Mouse (Mus musculus) natural killer cell, adult 2 months (primary cell): ENCODE data around the gene Casz1.

Experiments used
- DNase-seq, 2 experiments: peaks; one replicate each; pipeline ENCODE4 v3.0.0; 2022; ENCODE audit warnings: low spot score in 2 of 2

Gene Casz1

GRCm38 (mm10) chr4:148908214-148908681 lies 104.0 kb downstream of the Casz1 start:
- peak in 1 of 2 experiments; percentile 13 for DNase-seq

- DNase-seq: no peak
These were observed 104.7 kb downstream of the Casz1 start for GRCm38 (mm10) chr4:148908760-148909510.

GRCm38 (mm10) chr4:148909566-148909965 lies 105.3 kb downstream of the Casz1 start:
- no peak for DNase-seq

DNA sequence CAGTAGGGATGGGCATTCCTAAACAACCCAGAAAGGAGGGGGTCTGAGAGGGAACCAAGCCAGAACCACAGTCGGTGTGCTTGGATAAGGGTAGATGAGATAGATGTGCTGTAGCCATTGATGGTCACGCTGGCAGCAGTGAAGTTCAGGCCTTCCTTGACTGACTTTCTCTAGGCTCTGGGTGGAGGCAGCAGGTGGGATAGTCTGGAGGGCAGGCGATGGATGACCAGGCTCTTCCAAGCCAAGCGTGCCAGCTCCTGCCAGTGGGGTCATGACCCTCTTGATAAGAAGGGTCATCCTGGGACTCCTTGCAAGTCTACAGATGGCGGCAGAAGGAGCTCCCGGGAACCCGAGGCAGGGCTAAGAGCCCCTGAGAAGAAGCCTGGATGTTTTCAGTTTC lies 107.9 kb downstream of the Casz1 start:
- no peak for DNase-seq

- no peak for DNase-seq
These were observed 108.8 kb downstream of the Casz1 start for GRCm38 (mm10) chr4:148912826-148913590.

DNA sequence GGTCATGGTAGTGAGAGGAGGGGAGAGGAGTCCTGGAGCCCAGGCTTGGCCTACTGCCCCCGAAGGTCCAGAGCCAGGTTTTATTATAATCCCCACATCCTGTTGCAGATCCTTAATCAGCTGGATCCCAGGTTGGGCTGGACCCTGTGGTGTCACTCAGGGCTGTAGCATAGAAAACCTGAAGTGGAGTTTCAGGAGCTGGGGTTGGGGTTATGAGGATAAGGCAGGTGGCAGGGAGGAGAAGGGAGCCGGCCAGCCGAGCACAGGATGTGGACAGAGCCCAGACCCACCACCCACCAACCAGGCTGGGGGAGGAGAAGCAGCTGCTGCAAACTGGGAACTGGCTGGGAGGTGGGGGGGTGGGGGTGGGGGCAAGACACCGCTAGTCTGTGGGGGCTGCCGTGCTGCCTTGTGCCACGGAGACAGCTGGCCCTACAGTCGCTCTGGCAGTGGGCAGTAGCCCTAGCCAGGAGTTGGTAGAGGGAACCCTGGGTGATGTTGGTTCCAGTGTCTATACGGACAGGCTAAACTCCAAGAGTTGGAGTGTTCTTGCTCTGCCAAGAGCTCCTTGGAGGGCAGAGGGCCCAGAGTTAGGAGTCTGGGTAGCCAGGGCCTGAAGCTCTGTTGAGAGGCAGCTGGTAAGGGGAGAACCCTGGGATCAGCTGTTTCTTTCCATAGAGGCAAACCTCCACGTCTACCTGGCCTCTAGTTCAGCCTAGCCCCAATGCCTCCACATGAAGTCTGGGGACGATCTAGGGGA lies 110.8 kb downstream of the Casz1 start:
- DNase-seq: no peak

- DNase-seq: no peak
These were observed 111.6 kb downstream of the Casz1 start for GRCm38 (mm10) chr4:148915849-148916248.

DNA sequence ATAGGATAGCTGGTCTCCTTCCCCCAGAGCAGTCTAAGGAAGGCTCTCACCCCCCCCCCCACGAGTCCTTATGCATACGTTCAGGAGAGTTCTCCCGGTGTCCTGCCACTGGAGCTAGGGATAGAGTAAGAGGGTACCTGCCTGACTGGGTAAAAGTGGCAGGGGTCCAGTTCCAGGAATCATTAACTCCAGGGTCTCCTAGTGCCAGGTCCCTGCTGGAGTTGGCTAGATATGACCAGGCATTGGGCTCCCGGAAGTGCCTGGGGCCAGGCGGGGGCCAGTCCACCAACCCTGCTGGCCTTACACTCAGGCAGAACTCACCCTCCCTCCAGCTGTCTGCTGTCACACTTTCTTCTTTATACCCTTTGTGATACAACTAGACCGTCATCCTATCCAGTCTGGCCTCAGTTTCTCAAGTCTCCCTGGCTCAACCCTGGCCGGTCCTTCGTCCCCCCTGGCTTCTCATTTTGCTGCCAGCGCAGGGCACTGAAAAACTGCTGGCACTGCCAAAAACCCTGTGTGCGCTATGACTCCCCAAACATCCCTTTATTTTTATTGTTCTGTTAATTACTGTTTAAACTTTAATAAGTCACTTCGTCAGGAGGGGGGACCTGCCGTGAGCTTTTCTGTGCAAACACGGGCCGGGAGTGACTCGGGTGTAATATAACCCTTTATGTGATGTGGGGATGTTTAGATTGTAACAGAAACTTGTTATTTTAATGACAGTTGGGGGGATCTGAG lies 114.6 kb downstream of the Casz1 start:
- DNase-seq: no peak

- no peak for DNase-seq
These were observed 116.4 kb downstream of the Casz1 start for GRCm38 (mm10) chr4:148920610-148921009.

- no peak for DNase-seq
These were observed 118.0 kb downstream of the Casz1 start for GRCm38 (mm10) chr4:148922221-148922700.

GRCm38 (mm10) chr4:148923414-148923813 lies 119.2 kb downstream of the Casz1 start:
- DNase-seq: no peak

DNA sequence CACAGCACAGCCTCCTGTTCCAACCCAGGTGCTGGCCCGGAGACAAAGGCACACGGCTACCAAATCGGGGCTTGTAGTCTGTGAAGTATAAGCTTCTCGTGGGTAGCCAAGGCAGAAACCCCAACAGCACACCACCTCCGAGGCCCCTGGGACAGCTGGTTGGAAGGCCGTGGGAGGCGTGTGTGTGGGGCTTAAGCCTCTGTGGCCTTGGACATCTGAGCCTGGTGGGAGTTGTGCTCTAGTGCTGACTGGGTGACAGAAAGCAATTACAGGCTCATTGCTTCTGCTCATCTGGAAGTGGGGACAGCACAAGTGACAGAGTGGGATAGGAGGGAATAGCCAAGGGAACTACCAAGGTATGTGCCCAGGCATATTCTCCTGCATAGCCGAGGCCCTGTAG lies 119.7 kb downstream of the Casz1 start:
- no peak for DNase-seq

- DNase-seq: no peak
These were observed 121.5 kb downstream of the Casz1 start for GRCm38 (mm10) chr4:148925589-148926359.

DNA sequence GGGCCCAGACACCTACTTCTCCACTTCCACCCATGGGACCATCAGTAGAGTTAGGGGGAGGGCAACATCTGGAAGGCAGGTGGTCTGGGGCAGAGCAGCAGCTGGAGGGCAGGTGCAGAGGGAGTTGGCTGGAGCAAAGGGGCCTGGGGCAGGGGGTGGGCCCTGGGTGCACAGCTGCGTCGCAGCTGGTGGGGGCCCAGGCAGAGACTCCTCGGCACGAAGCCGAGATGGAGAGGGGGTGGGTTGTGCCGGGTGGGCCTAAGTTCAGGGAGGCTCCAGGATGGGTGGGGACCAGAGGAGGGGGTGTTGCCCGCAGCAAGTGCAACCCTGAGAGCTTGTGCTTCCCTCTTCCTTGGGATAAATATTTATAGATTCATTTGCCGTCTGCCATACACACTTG lies 122.2 kb downstream of the Casz1 start:
- DNase-seq: no peak

DNA sequence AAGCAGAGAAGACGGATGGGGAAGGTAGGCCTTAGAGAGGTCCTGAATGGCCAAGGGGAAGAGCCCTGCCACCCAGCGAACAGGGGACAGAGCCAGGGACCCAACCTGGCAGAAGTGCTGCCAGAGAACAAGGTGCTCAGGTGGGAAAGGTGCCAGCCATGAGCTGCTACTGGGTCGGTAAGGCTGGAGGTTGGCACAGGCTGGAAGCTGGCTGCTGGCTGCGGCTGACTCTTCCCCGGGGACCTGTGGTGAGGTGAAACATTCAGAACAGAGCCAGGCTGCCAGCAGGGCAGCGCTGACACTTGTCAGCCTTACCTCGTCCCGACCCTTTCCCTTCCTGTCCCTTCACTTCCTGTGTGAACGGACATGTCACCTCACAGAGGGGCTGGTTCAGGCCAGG lies 124.1 kb downstream of the Casz1 start:
- no peak for DNase-seq

- no peak for DNase-seq
These were observed 124.6 kb downstream of the Casz1 start for GRCm38 (mm10) chr4:148928876-148929275.

DNA sequence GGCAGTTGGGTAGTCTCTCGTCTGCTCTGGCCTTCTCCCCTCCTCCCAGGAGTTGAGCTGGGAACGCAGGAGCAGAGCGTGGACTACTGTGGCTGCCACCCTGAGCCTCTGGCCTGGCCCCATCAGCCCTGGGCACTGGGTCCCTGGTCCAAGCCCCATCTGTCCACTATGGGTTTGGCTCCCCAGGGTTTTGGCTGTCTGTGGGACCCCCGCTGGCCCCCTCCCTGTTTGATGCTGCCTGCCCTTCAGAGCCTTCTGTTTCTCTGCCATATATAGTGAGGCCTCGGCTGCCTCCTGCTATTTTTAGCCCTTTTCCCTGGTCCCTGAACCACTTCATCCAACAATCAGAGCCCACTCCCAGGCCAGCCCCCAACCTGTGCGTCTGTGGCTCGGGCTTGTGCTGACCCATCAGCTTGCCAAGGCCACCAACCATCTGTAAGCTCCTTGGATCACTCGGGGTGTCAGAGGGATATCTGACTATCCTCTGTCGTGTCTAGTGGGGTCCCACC lies 126.5 kb downstream of the Casz1 start:
- DNase-seq: no peak

GRCm38 (mm10) chr4:148933109-148933508 lies 128.9 kb downstream of the Casz1 start:
- DNase-seq: no peak

GRCm38 (mm10) chr4:148935211-148935610 lies 131.0 kb downstream of the Casz1 start:
- DNase-seq: no peak

DNA sequence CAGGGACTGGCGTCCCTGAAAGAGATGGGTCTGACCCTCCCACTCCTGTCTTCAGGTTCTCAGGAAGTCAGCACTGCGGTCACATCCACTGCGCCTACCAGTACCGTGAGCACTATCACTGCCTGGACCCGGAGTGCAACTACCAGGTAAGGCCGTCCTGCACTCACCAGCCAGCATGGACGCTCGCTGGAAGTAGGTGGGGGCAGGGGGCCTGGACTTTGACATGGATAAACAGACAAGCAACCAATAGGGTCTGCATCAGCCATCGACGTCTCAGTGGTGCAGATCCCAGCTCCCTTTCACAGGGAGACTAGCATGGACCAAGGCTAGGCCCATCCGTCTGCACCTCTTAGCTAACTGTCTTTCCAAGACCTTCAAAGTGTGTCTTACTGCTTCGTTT lies 131.9 kb downstream of the Casz1 start:
- no peak for DNase-seq
